Mouse (Mus musculus): Measurements from ENCODE around the gene Dhx32.

The Dhx32 gene

DNA sequence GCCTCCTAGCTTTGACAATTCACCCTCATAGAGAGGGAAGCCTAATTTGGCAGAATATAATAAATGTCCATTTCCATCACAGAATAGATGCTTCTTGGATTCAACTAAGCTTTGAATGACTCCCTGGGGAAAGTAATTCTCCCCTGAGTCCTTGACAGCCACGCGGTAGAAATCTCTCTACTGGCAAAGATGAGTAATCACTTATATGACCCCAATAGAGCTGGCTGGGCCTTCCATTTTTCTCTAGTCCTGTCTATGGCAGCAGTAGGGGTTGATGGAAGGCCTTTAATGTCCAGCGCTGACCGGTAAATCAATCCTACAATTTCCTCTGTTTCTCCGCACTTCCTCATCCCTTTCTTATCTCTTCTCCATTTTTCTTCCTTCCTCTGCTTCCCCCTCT, 7.3 kb downstream of the Dhx32 start:
- DNase-seq (ENCODE audit: low read depth) = peak; percentile 24

- no peak for DNase-seq (ENCODE audit: low read depth)
Measured at GRCm38 (mm10) chr7:133768517-133768916, 14.0 kb downstream of the Dhx32 start.

- no peak for DNase-seq (ENCODE audit: low read depth)
Measured at GRCm38 (mm10) chr7:133768027-133768426, 14.5 kb downstream of the Dhx32 start.

DNA sequence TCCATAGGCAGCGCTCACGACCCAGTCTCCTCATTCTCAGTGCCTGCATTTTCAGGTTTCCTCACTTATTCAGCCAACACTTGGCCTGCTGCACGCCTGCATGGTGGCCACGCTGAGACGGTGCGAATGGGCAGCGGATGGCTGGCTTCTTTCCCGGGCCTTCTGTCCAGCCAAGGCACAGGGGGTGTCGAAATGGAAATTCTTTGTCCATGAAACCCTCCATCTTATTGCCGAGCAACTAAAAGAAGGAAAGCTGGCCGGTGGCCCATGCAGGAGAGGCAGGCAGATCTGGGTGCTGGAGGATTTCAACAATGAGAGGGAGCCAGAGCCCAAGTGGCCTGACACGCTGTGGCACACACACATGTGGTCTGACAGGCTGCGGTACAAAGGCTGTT, 16.7 kb downstream of the Dhx32 start:
- no peak for DNase-seq (ENCODE audit: low read depth)

- DNase-seq (ENCODE audit: low read depth) = no peak
Measured at GRCm38 (mm10) chr7:133765240-133765848, 17.2 kb downstream of the Dhx32 start.

GRCm38 (mm10) chr7:133764425-133764824, 18.1 kb downstream of the Dhx32 start:
- no peak for DNase-seq (ENCODE audit: low read depth)

DNA sequence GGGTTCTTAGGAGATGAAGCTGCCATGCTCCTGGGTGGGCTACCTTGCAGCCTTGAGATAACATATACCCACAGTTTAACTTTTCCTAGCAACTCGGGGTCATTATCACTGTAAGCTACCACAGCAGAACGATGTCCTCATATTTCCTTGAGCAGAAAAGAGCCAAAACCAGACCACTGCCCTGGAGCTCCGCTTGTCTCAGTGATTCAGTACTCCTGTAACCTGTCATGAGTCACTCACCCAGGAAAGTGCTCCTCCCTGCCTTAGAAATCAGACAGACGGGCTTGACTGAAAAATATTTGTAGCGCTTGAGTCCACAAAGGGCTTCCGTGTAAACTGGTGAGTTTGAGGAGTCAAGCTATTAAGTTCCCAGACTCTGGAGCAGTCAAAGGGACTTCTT, 19.8 kb downstream of the Dhx32 start:
- DNase-seq (ENCODE audit: low read depth) = no peak

DNA sequence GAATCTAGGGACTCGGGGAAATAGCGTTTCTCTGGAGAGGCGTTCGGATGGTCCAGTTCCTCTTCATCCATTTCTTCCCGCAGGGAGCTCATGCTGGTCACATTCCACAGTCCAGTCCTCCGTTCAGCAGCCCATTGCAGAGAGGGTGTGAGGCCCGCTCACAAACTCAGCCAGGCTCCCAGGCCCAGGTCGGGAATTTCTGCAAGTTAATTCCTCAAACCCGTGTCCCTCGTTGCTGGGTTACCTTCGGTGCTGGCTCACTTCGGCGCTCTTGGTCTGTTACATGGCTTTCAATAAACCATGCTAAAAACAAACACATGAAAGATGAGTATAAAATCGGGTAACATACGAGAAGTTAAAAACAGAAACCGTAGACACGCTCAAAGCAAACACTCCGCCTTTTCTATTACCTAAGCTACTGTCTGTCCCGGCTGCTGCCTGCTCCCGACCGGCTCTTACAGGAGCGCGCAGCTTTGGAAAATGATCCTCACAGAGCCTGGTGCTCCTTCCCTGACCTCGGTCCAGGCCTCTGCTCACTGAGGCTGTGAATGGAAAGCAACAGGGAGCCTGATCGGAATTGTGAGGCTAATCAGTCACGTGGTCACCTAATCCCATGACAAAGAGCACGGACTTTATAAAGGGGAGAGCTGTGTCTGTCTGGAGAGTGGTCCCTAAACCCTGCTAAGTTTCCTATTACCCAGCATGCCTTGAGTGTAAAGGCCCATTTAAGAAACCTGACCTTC, 22.7 kb downstream of the Dhx32 start:
- DNase-seq (ENCODE audit: low read depth) = no peak

- peak; percentile 39 for DNase-seq (ENCODE audit: low read depth)
Measured at GRCm38 (mm10) chr7:133758716-133759115, 23.8 kb downstream of the Dhx32 start.

DNA sequence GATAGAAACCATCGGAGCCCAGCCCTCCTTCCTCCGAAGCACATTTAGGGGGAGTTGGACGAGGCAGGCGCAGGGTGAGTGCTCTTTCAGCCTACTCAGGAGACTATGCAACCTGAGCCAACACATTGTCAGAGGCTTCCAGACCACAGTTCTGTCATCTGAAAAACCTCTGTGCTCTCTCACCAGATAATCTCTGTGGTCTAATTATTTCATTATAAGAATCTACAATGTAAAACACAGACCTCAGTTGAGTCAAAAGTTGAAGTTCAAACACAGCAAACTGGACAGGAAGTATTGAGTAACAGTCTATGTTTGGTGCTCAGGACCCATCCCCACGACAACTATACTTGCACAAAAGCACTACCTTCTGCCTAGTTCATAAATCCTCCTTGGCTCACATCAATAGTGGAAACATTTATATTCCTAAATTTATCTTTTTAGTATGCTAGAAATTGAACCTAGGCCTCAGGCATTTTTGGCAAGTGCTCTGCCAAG, 24.5 kb downstream of the Dhx32 start:
- peak; percentile 80 for DNase-seq (ENCODE audit: low read depth)

GRCm38 (mm10) chr7:133751163-133751562, 31.4 kb downstream of the Dhx32 start:
- DNase-seq (ENCODE audit: low read depth) = no peak

GRCm38 (mm10) chr7:133750666-133751065, 31.9 kb downstream of the Dhx32 start:
- peak; percentile 55 for DNase-seq (ENCODE audit: low read depth)

DNA sequence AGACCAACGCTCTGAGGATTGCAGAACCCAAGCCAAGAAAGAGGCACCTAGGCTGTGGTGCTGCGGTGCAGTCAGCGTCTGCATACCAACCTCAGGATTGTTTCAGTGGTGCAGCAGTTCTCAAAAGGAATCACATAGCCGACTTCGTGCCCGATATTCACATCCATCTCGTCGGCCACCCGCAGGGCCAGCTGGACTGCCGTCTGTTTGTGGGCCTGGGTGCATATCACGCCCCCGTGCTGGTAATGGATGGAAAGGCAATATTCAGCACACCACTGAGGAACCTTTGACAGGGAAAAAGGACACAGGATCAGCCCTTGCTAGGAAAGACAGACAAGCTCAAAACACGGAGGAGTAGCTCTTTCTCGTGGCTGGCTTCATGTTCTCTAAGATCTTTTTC, 33.8 kb downstream of the Dhx32 start:
- no peak for DNase-seq (ENCODE audit: low read depth)

- DNase-seq (ENCODE audit: low read depth) = no peak
Measured at GRCm38 (mm10) chr7:133747372-133747771, 35.2 kb downstream of the Dhx32 start.

- peak; percentile 20 for DNase-seq (ENCODE audit: low read depth)
Measured at GRCm38 (mm10) chr7:133744701-133745100, 37.8 kb downstream of the Dhx32 start.

GRCm38 (mm10) chr7:133744209-133744608, 38.3 kb downstream of the Dhx32 start:
- no peak for DNase-seq (ENCODE audit: low read depth)

DNA sequence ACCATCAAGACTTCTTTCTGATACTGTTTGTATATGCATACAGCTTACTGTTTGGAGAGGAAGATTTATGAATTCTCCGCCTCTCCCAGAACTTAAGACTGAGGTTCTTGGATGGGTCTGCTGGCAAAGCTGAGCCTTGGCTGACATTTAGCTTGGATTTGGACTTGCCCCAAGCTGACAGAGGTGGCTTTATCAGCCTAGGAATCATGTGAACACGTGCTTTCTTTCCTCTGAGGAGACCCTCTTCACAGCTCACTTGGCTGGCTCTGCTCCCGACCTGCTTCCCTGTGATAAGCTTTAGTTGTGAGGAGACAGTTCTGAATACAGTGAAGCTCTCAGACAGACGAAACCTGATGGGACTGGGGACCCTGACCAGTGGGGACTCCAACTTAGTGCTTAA, 38.9 kb downstream of the Dhx32 start:
- no peak for DNase-seq (ENCODE audit: low read depth)

DNA sequence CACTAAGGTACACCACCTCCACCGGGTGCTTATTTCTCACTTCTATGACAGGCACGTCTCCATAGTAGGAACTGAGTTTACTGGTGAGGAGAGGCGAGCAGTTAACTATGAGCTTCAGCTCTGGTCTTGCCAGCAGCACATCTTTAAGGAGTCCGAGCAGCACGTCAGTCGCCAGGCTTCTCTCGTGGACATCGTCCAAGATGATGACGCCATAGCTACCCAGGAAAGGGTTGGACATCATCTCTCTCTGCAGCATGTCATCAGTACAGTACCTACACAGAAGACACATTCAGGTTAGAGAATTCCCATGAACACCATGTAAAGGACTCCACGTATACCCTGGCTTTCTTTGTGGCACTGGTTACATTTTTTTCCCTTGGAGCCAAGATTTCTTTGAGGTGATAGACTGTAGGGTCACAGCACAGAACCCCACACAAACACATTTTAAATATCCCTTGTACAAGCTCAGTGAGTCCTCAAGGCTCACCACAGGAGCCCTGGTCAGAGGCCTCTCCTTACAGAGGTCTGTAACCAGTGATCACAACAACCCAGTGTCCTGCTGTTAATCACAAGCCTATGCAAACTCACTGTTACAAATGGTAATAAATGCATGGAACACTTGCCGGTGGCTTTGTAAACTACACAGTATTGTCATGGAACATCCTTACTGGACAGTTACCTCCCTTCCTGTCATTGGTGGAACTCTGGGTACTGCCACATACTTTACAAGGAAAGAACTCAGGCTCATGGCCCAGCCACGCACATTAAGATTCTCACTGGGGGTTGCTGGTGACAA, 39.8 kb downstream of the Dhx32 start:
- no peak for DNase-seq (ENCODE audit: low read depth)

DNA sequence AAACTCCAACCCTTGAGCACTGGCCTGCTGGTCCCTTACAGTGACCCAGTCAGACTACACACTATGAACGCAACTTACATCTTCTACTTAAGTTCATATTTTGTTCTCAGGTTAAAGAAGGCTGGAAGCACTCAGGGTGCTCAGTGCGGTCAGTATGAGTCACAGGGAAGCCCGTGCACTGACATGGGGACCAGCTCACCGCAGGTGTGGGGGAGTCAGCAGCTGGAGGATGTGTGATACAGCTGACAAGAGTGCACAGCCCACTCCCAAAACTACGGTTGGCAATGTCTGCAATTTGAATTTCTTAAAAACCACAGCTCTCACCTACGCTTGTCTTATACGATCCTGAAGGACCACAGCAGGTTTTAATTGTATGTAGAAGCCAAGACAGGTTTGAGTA, 42.0 kb downstream of the Dhx32 start:
- DNase-seq (ENCODE audit: low read depth) = peak; percentile 72

DNA sequence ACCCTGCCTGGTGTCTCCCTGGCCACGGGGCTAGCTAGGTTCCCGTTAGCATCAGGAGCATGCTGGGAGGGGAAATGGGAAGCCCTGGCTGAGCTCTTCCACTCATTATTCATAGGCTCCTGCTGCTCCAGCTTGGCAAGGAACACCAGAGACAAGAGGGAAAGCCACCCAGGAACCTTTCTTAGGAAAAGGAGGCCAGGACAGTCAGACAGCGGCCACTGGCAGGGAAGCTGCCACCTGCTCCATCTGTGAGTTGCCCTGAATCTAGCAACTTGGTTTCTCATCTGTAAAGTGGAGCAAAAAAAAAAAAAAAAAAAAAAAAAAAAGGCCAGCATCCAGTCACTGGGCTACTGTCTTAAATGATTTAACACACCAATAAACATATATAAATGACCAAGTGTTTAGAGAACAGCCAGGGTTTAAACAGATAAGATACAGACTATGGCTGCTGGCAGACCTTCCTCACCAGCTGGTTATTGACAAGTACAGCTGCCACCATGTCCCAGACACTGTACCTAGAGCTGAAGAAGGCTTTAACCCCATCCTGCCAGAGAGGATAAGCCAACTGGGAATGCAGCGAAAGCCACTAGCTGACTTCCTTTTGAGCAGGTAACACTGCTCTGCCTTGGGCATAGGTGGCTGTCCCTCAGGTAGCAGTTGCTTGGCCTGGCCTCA, 50.4 kb downstream of the Dhx32 start:
- no peak for DNase-seq (ENCODE audit: low read depth)

- peak; percentile 40 for DNase-seq (ENCODE audit: low read depth)
Measured at GRCm38 (mm10) chr7:133730324-133731191, 52.0 kb downstream of the Dhx32 start.
